Mouse (Mus musculus) adrenal gland, postnatal 14 days (tissue): ENCODE measurements around the gene 4930535I16Rik. TPM values are rescaled to one million over a fixed set of nuclear protein-coding genes. Genes with fewer than 3 reads are reported as not detected.
"Not testable (repeated sequence)": the region's sequence is repeated elsewhere in the genome, so short reads cannot be mapped to it uniquely, and the experiment has no call there.

ENCODE experiments used
- DNase-seq: peaks from one replicate; pipeline ENCODE4 v3.0.0; 2021; ENCODE audit warnings: mixed read lengths
- long read RNA-seq, 2 experiments: library from polyadenylated mRNA; stranded (forward); transcript quantifications; one replicate each; pipeline ENCODE4 v2.0.0; 2021
- total RNA-seq: library from RNA; stranded (reverse); gene quantifications from 2 replicates; pipeline ENCODE4 v1.2.3, GENCODE M21; 2021

4930535I16Rik gene
- not detected in 2 replicates for total RNA-seq
- long read RNA-seq, experiment 1, result 0 reads
- long read RNA-seq, experiment 2, result 0 reads

DNA sequence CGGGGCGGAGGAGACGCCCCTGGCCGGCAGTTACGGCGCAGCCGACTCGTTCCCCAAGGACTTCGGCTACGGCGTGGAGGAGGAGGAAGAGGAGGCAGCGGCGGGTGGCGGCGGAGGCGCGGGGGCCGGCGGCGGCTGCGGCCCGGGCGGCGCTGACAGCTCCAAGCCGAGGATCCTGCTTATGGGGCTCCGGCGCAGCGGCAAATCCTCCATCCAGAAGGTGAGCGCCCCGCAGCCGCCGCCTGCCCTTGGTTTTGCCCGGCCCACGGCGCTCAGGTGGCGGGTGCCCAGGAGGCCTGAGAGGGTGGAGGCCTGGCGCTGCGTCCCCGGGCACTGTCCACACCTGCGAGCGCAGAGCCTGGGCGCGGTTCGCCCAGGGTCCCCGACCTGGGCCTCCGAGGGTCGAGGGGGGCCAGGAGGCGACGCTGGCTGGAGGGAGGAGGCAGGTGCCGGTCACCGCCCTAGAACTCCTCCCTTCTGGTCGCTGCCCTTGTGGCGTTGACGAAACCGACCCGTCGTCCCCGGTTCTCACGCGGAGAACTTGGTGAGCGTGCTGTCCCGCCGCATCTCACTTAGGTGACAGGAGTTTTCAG lies at the start of gene 4930535I16Rik:
Gene 4930535I16Rik, minus strand, starts transcription at position 475 of the 593 bp plus-strand sequence.
- DNase-seq, result peak; percentile 77

DNA sequence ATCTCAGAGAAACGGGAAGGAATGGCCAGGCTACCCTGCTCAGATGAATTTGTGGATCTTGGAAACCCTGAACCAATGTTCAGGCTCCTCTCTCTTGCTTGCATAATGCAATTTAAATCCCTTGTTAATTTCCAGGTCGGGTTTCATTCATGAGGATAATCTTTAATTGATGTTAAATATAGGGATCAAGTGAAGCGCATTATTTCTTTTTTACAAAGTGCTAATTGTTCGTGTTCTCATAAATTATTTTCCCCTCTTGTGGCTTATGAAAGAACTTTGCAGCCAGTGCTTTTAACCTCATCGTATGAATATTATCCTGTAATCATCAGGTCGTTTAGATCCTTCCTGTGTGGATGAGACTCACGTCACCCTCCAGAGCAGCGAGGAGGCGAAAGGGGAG lies 44.9 kb upstream of the 4930535I16Rik start:
- DNase-seq, result no peak

DNA sequence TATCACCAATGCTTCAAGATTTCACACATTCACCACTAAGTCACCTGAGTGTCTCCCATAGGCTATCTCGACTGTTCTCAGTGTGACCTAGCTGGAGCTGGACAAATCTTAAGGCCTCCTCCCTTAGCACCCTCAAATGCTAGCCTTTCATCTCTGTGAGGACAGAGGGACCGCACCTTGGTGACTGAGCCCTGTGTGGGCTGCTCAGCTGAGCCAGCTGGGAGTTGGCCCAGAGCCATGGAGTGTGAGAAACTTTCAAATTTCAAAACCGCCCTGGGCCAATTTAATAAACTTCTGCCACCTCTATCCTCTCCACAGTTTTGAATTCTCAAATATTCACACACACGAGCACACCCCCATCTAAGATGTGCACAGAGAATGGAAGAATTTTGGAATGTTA lies 43.1 kb upstream of the 4930535I16Rik start:
- peak; percentile 22 for DNase-seq

DNA sequence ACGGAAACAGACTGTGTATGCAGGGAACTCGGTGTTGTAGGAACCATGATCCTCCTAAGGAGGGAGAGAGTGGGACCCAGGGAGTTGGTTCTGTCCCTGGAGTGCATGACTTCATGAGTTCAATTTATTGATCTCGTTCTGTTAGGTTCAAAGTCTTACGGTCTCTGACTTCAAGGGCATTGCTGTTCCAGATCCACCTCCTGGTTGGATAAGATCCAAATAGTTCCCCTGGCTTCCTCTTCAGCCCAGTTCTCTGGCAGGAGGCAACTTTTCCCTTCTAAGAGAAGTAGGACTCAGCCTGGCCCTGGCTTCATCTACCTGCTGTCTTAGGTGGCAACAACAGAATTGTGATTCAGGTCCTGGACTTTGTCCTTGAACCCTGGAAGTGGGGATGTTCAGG lies 40.1 kb upstream of the 4930535I16Rik start:
- no peak for DNase-seq

DNA sequence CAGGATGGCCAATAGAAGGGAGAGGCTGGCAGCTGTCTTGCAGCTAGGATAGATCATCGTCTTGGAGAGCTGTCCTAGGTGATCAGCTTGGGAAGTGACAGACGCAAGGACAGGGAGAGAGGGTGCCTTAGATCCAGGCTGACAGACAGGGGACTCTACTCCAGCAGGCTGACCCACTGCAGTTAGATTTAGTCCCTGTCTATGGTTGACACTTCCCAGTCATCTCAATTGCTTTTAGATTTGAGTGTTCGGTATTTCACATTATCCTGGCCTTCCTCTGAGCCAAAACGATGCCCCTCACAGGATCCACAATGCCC lies 39.6 kb upstream of the 4930535I16Rik start:
- no peak for DNase-seq

DNA sequence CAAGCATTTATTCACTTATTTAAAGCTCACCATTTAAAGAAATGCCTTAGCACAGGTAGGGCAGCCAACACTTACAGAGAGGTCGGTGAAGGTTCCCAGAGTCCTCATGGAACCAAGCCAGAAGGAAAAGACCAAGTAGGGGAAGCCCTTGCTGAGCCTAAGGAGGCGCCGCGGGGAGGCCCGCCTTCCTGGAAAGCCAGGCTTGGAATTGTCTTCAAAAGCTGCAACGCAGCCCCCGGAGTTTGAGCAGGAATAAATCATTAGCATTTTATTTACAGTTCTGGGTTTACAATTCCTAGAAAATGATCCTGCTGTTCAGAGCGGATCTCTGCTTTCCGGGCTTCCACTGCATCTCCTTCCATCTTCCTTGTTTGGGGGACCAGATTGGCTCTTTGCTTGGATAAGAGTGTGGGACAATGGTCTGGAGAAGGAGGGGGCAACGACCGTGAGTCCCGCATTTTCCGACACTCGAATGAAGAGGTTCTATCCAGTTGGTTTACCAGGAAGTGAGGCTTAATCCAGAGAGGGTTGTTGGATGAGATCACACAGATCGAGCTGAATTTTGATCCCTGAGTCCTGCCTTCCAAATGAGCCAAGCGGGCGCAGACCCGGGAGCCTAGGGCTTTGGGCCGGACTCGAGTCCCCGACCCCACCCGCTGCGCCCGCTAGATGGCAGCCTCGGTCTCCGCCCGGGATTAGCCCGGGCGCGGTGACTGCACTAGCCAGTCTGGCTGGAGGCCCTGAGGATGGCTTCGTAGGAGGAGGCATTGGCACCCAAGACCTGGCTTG lies 39.1 kb upstream of the 4930535I16Rik start:
- DNase-seq, result peak; percentile 91

DNA sequence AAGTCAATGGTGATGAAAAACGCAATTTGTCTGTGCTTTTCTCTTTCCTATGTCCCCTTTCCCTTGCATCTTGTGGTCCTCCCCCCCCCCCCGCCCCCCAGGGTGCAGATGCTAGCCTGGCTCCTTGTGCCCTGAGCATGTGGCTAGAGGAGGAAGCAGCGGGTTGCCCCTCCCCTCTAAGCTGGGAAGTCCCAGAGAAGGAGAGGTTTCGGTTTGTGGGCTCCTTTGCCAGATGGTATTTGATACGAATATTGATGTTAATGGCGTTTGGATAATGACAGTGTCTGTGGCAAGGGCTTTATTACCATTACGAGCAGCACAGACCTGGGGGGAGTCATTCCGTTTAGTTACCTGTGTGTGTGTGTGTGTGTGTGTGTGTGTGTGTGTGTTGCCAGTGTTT lies 34.2 kb upstream of the 4930535I16Rik start:
- no peak for DNase-seq

DNA sequence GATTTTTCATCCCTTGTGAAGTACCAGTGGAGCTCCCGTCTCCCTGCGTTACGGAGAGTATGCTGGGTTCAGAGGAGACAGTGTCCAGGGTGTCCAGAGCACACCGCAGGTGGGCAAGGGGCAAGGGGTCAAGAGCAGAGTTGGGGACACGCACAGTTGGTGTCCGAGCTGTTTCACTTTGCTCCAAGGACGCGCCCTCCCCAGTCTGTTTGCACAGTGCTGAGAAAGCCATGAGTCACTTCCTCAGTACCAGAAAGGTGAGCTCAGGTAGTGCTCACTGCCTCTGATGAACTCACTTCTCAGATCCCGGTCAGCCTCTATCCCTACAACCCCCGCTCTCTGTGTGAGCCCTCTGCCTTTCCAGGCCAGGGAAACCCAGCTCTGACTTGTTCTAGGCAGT lies 31.8 kb upstream of the 4930535I16Rik start:
- no peak for DNase-seq

DNA sequence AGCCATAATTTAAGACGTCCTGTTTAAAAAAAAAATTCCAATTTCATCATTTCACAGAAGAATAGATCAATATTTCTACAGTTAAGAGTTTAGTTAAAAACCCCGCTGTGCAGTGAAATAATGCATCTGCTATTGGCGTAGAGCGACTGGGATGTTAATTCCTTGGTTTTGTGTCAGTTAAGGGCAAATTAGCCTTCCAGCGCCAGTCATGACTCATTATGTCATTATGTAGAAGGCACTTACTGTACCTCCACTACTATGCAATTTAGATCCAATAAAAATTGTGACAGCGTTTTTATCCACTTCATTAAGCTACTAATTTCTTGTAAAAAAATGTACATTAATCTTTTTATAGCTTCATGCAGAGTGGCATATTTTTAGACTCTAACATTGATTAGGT lies 31.1 kb upstream of the 4930535I16Rik start:
- DNase-seq, result no peak

DNA sequence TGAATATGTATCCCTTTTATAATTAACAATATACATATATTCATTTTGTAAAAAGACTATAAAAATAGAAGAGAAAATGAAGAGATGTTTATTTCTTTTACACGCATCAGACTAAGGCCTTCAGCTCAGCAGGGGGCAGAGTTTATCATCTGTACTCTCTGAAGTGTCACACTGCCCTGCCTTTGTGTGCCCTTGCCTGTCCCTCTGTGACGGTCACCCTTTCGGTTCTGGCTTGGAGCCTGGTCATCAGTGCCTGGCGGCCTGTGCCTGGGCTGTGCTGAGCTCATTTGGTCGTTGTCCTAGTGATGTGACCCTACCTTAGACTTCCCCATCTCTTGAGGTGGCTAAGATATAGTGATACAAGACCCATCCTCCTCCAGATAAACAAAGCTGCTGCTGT lies 29.3 kb upstream of the 4930535I16Rik start:
- DNase-seq, result peak; percentile 68

DNA sequence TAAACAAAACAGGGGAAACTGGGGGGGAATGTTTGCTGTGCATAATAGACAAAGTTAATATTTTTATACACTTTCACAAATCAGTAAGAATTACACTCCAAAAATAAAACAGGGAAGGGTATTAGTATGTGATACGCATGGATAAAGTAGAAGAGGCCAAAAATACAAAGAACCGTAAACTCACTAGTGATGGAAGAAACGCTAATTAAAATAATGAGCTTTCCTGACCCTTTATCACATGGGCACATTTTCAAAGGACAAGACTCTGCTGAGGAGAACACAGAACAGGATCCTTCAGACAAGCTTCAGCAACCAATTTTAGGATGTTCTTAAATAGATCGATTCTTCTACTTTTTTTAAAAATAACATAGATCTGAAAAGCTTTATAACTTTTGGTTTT lies 28.9 kb upstream of the 4930535I16Rik start:
- DNase-seq, result no peak

DNA sequence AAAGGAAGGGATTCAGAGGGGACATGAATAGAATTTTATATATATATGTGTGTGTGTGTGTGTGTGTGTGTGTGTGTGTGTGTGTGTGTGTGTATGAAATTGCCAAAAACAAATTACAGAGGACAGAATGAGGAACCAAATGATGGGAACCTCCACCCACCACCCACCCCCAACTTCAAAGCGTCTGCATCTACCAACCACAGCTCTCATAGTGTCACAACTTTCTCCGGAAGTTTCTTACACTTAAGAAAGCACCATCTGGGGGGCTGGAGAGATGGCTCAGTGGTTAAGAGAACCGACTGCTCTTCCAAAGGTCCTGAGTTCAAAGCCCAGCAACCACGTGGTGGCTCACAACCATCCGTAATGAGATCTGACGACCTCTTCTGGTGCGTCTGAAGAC lies 23.1 kb upstream of the 4930535I16Rik start:
- not testable (repeated sequence) for DNase-seq

DNA sequence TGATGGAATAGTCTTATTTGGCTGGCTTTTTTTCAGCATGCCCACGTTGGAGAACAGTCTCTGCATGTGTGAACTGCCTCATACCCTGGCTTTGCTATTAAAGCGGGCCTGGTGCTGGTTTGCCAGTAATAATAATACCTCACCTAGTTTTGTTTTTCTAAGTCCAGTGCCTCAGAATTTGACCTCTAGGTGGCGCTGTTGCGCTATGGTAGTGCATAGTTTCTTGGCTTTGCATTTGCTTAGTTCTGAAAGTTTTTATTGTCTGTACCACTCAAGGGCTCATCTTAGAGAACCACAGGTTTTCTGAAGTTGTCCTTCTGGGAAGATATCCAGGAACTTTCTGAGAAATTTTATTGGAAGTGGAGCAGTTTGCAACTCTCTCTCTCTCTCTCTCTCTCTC lies 22.0 kb upstream of the 4930535I16Rik start:
- peak; percentile 83 for DNase-seq

DNA sequence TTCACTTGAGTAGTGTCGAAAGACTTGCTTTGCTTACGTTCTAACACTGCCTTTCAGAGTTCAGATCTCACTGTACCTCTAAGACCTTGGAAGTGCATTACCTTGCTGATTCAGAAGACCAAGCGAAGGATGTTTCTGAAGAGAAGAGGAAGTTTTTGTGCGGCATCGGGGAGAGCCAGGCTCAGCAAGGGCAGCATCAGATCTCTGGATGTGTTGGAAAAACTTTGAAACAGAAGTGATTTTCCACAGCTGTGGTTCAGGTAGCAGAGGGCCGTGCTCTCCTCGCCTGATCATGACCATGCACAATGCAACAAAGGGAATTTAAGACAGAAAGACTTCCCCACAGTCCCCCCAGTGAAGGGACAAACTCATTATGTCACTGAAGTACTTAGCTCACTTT lies 18.2 kb upstream of the 4930535I16Rik start:
- DNase-seq, result no peak

DNA sequence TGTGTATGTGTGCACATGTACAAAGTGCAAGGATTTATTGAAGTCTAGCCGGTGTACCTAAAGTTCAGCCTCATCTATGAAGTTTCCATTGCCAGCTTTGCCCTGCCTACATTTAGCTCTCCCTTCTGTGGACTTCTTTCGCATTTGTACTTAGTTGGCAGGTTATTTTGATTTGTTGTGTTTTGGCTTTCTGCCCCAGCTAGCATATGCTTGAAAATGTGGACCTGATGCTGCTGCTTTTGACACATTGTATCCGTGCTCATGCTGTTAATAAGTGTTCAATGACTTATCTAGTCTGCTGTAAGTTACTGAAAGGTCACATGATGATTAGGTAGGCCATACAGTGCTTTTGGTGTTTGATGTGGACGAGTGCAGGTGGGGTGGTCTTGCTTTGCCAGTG lies 16.5 kb upstream of the 4930535I16Rik start:
- no peak for DNase-seq

DNA sequence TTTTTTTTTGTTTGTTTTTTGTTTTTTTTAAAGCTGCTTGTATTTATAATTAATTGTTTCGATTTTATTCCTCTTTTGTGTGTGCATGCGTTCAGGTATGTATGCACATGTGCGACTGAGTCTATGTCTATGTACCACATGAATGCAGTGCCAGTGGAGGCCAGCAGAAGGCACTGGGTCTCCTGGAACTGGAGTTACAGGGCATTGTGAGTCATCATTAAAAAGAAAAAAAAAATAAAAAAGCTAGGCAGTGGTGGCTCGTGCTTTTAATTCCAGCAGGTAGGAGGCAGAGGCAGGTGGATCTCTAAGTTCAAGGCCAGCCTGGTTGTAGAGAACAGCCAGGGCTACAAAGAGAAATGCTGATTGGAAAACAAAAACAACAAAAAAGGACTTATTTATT lies 12.2 kb upstream of the 4930535I16Rik start:
- no peak for DNase-seq

DNA sequence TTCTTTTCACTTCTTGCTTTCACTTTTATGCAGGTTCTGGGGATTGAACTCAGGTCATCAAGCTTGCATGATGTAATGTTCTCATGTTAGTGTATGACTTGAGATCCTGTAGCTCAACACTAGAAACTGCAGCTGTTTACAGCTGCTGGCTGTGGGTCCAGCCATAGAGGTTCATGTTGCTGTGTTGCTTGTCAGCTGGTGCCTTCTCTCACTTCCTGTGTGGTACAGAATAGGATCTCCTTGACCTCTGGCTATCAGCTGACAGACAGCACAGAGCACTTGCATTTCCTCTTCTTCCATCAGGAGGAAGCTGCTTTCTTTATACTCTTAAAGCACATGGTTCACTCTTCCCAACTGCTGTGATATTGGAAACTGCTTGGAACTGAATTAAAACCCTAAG lies 10.1 kb upstream of the 4930535I16Rik start:
- DNase-seq, result no peak

DNA sequence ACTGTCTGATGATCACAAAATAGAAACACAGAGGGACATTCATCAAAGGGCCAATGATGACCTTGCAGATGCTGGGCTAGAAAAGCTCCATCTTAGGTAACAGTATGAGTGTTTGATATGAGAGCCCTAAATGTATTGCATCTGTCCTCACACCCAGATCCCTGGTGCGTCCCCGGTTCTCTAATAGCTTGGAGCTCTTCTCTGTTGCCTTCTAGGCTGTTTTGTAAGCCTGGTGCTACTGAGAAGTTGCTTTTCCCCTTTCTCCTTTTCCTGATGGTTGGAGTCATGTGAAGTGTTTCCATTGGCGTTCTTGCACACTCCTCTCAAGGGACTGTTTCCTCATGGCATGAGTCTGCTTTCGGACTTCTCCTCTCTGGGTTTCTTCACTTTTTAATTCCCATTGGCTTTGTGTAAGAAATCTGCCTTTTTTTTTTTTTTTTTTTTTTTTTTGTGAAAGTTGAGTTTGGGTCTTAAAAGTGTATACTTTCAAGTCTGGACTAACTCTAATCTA lies 3.3 kb upstream of the 4930535I16Rik start:
- no peak for DNase-seq

DNA sequence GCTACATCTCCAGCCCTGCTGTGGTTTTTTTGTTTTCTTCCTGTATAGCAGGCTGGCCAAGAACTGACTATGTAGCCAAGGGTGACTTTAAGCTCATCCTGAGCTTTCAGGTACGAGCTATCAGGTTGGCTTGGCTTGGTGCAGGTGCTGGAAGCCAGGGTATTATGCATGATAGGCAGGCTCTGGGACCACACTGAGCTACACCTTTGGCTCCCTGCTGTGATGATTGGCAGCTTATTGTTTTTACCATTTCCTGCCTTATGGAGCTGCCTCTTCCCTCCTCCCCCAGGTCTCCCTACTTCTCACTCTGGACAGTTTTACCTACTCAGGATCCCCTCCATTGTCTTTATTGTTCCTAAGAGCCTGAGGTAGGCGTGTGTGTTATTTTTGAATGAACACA lies 1.0 kb upstream of the 4930535I16Rik start:
- no peak for DNase-seq

DNA sequence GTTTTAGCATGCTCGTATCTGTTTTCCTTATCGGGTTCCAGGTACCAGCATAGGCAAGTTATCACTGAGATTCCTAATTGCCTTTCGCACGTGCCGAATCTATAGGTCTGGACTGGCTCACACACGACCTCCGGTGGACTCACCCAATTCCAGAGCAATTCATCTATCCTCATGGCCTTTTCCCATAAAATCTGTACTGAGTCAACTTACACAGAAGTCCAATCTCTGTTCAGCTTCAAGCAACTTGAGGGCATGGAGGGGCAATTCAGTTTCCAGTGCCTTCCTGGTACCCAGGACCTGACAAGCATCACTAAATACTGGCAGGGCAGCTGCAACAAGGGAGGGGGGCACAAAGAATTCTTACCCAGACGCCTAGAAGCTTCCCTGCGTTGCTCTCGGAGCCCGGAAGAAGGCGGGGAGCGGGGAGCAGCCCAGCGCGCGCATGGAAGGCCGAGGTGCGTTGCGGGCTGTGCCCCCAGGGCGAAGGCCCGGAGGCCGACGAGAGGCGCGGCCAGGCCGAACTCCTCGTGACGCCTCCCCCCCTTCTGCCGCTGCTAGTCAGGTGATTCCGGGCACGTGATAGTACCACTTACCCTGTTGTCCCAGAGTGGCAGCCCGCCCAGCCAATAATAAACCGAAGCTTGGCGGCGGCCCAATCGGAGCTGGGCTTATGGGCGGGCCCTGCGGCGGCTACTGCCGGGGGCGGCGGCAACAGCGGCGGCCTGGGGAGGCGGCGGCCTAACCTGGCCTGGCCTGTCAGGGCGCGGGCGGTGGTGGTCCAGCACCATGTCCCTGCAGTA lies 874 bp downstream of the 4930535I16Rik start, which contains the start of gene Rragc:
Gene Rragc, plus strand, starts transcription at position 699 of the 800 bp plus-strand sequence.
- DNase-seq, result peak; percentile 100

DNA sequence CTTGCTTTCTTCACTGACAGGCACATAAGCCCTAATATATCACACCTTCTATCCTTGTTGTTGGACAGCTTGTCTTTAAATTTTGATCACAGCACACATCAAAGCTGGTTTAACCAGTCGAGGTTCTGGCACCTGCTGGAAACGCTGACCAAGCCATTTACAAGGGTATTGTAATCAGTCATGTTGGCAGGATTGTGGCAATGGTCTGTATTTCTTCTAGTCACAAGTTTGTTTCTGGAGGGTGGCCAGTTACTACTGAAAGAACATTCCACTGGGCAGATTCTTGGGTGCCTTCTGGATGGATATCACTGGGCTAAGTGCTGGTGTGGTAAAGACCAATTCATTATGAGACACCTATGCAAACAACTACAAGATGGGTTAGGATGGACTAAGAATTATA lies 5.4 kb downstream of the 4930535I16Rik start:
- peak; percentile 66 for DNase-seq

DNA sequence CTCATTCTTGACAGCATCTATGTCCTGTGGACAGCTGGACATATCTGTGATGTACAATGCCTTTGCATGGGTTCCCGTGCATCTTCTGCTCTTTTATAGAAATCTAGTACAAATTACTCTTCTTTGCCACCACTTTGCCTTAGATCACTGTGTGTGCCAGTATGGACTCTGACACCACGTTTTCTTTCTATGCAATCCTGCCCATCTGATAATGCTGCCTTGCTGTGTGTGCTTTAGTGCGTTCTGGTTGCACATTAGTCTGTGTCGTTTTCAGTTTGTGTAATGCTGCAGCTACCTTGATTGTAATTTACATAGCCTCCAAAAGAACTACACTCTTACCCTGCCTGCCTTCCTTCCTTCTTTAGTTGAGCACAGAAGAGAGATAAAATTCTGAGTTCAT lies 6.3 kb downstream of the 4930535I16Rik start:
- DNase-seq, result no peak

DNA sequence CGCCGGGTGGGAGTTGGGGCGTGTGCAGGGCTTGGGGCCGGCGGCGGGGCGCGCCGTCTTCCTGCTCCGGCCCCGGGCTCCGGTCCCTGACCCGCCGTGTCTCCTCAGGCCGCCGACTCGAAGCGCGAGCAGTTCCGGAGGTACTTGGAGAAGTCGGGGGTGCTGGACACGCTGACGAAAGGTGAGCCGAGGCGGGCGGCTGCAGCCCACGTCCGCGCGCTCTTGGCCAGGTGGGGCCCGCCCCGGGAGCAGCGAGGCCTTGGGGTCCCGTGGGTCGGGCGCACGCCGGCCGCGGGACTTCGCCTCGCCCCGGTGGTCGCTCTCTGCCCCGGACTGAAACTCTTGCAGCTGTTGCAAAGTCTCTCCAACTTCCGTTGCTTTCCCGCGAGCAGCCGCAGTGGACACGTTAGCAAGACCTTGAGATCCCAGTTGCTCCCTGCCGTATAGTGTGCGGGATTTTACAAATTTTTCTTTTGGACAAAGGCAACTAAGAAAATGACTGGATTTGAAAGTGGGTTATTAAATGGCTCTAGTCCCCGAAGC lies 12.6 kb downstream of the 4930535I16Rik start:
- DNase-seq, result peak; percentile 53
